Mouse (Mus musculus) liver, embryonic 14.5 days (tissue): ENCODE results near the gene Gm17190.

Experiments
- CTCF ChIP-seq: IDR thresholded peaks from 2 replicates; pipeline ENCODE4 v1.5.1; 2016; ENCODE audit warnings: antibody characterized with exemption, low read depth, control low read depth
- EP300 ChIP-seq: IDR thresholded peaks from 2 replicates; pipeline ENCODE4 v1.6.1; 2016; ENCODE audit warnings: antibody characterized with exemption, low read depth

GRCm38 (mm10) chr13:96126669-96127068 is 44.8 kb downstream of the Gm17190 start:
- no peak for TF ChIP-seq CTCF
- no peak for TF ChIP-seq EP300
